Mouse (Mus musculus) megakaryocyte, embryonic 14.5 days (primary cell): ENCODE measurements around the gene Bri3bp. TPM values are rescaled to one million over a fixed set of nuclear protein-coding genes. Genes with fewer than 3 reads are reported as not detected.
"Not testable (repeated sequence)": the region's sequence is repeated elsewhere in the genome, so short reads cannot be mapped to it uniquely, and the experiment has no call there.

Source experiments
- H3K27me3 ChIP-seq: replicated peaks from 2 replicates; pipeline ENCODE3; 2012; ENCODE audit warnings: inconsistent platforms
- H3K36me3 ChIP-seq: replicated peaks from 2 replicates; pipeline ENCODE3; 2012; ENCODE audit warnings: low read length, inconsistent platforms, mixed read lengths
- H3K4me1 ChIP-seq: 2 replicates; pipeline ENCODE4 v1.6.1; 2012; ENCODE audit warnings: inconsistent platforms
- H3K4me3 ChIP-seq: replicated peaks from 2 replicates; pipeline ENCODE3; 2012; ENCODE audit warnings: moderate library complexity, mild to moderate bottlenecking, inconsistent platforms
- H3K9me3 ChIP-seq: 2 replicates; pipeline ENCODE4 v1.6.1; 2012; ENCODE audit warnings: inconsistent platforms
- FLI1 ChIP-seq: IDR thresholded peaks from 2 replicates; pipeline ENCODE4 v1.6.1; 2012; ENCODE audit warnings: low read length, inconsistent platforms, mixed read lengths
- GATA1 ChIP-seq: IDR thresholded peaks from 3 replicates; pipeline ENCODE4 v1.6.1; 2012; ENCODE audit warnings: mixed read lengths, low read length, inconsistent platforms, borderline replicate concordance
- polyA plus RNA-seq: library from polyadenylated mRNA; stranded (reverse); fragments of >175 nt; gene quantifications from 2 replicates; pipeline ENCODE4 v1.2.3, GENCODE M21; 2012; ENCODE audit warnings: low replicate concordance; ENCODE audit not compliant: insufficient read depth

Bri3bp gene
- polyA plus RNA-seq: 36.3 and 36.5 TPM in 2 replicates

DNA sequence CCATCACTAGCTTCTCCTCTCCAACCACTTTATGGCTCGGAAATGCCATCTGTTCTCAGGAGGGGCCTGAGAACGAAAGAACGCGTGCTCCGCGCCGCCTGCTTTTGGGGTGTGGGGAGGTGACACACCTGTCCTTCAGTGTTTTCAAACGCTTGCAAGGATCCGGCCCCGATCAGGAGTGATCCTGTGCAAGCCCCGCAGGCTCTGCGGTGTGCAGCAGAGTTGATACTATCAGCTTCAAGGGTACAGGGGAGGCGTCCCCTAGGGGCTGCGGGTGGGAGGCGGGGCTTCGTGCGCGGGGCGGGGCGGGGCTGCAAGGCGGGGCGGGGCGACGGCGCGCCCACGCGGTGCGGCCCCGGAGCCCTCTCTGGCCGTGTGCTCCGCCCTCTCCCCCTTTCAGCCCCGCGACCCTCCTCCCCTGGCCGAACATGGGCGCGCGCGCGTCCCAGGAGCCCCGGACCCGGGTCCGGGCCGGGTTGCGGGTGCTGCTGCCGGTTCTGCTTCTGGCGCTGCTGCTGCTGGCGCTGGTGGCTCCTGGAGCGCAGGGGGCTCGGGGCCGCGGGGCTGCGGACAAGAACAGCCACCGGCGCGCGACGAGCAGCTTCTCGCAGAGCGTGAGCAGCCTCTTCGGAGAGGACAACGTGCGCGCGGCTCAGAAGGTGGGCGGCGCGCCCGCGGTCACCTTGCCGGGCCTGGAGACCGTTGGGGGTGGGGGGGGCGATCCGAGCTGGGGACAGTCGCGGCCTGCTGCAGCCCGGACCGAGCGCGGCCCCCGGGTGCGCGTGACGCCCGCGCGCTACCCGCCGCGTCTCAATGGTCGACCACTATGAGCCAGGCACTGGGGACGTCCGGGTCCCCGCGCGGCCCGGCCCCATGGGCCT lies at the start of gene Bri3bp:
Gene Bri3bp, plus strand, starts transcription at position 335 of the 881 bp plus-strand sequence.
- Histone ChIP-seq H3K9me3 (no peaks in the 10 kb centered on the region), H3K36me3 (peaks cover 14% of the 10 kb centered on the region), H3K27me3 (no peaks in the 10 kb centered on the region), H3K4me1 (peaks cover 56% of the 10 kb centered on the region), H3K4me3 (peak within 1 kb of the TSS; percentile 95)
- TF ChIP-seq GATA1: no peak
- no peak for TF ChIP-seq FLI1

DNA sequence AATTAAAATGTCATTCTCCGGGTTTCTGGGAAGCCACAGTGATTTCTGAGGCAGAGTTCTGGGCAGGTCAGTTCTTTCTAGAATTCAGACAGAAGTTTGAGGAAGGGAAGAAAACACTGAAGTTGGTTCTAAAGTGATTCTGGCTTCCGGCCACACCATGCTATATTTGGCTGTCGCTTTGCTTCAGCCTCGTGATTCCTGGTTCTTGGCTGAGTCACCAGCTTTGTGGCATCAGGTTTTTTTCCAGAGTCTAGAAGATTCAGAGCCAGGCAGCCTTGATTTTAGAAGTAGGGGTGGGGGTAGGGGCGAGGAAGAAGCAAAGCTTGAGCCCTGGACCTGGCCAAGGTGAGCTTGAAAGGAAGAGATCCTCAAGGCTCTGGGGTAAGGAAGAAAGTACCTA lies 49.8 kb upstream of the Bri3bp start:
- Histone ChIP-seq H3K4me3 (peak overlapping the region; percentile 79), H3K27me3 (peaks cover 2% of the 10 kb centered on the region), H3K4me1 (peaks cover 48% of the 10 kb centered on the region), H3K9me3 (no peaks in the 10 kb centered on the region), H3K36me3 (peaks cover 11% of the 10 kb centered on the region)
- no peak for TF ChIP-seq GATA1
- TF ChIP-seq FLI1: no peak

DNA sequence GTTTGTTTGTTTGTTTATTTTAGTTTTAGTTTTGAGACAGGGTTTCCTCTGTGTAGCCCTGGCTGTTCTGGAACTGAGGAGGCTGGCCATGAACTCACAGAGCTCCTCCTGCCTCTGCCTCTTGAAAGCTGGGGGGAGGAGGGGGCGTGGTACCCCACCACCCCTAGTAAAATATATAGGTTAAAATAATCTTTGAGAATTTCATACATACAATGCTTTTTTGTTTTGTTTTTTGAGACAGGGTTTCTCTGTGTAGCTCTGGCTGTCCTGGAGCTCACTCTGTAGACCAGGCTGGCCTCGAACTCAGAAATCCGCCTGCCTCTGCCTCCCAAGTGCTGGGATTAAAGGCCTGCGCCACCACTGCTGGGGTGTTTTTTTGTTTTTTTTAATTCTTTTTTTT lies 49.2 kb upstream of the Bri3bp start:
- Histone ChIP-seq H3K36me3 (peaks cover 11% of the 10 kb centered on the region), H3K4me1 (peaks cover 48% of the 10 kb centered on the region), H3K4me3 (peak overlapping the region; percentile 81)
- H3K27me3 ChIP-seq, H3K9me3 ChIP-seq: not testable (repeated sequence)

DNA sequence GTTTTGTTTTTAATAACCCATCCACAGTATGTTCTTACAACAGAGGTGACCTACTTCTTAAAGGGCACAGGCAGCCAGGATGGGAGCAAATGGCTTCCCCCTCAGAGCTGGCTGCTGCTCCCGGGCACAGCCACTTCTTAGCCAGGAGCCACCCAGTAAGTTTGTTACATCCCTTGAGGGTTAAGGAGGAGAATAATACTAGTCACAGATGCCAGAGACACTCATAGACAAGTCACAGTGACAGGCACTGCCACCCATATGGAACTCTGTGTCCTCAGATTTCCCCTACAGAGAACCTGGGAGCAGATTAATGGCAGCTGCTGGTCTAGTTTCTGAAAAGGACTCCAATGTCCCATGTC lies 48.8 kb upstream of the Bri3bp start:
- H3K9me3 ChIP-seq: 0 out of 2 replicates have a peak, but pooled peaks cover 4% of the 10 kb centered on the region
- peaks cover 48% of the 10 kb centered on the region for H3K4me1 ChIP-seq
- TF ChIP-seq FLI1 (no peak), GATA1 (no peak)
- H3K4me3 ChIP-seq: peak overlapping the region; percentile 92
- peaks cover 11% of the 10 kb centered on the region for H3K36me3 ChIP-seq
- peaks cover 6% of the 10 kb centered on the region for H3K27me3 ChIP-seq

DNA sequence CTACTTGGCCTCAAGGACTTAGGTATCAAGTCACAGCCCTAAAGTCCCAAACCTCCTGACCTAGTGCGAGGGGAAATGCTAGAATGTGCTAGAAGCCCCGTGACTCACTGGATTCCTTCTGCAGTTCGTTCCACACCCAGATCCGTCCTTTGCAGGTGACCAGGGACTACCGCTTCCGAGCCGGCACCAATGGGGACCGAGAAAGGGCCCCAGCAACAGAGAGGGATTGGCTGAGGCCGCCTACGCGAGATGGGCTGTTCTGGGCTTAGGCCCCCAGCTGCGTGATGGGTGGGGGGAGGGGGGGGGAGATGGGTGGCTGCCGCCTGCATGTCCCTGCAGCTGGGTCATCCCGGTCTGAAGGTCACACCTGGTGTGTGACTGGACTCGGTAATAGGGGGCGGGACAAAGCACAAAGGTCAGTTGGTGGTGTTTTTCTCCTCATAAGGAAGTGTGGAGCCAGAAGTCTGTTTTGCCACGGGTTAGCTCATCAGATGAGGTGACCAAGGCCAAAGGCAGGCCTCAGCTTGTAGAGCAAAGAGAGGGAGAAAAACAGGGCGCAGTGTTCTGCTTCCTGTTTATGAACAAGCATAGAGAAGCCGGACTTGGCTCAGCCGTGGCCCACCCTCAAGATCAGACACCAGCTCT lies 48.3 kb upstream of the Bri3bp start:
- no peak for TF ChIP-seq GATA1
- TF ChIP-seq FLI1: no peak
- Histone ChIP-seq H3K4me3 (peak overlapping the region; percentile 92), H3K36me3 (peaks cover 9% of the 10 kb centered on the region), H3K4me1 (peaks cover 48% of the 10 kb centered on the region), H3K9me3 (0 out of 2 replicates have a peak, but pooled peaks cover 4% of the 10 kb centered on the region), H3K27me3 (peaks cover 6% of the 10 kb centered on the region)

DNA sequence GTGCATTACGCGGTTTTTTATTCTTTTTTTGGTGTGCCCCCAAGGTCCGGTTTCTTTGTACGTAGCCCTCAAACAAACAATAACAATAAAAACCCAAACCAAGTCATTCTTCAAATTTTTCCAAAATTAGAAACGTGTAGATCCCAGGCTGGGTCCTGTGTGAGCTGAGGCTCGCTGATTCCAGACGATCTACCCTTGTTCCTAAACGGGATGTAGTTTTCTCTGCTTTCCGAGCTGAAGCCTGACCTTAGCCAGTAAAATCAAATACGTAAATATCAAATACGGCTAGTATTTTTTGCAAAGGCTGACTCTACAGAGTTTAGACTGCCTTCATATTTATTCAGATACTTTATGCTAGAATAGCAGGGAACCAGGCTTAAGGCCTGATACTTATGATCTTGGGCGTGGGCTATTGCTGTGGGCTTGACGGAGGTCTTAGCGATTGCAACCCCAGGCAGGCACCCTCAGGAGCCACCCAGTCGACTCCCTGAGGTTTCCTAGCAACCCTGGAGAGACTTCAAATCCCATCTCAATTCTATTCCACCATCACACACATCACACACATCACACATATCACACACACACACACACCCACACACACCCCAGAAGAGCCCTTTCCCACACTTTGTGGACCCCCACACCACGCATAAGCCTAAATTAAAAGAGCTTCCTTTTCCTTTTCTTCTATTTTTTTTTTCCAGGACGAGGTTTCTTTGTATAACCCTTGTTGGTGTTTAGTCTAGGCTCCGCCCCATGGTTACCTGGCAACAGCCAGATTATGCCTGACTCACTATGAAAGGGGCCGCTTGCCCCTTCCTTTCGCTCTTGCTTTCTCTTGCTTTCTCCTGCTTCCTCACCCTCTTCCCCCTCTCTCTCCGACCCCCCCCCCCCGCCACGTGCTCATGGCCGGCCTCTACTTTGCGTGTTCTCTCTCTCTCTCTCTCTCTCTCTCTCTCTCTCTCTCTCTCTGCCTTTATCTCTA lies 47.5 kb upstream of the Bri3bp start:
- Histone ChIP-seq H3K36me3 (peaks cover 1% of the 10 kb centered on the region), H3K9me3 (0 out of 2 replicates have a peak, but pooled peaks cover 4% of the 10 kb centered on the region), H3K4me3 (peak overlapping the region; percentile 92), H3K27me3 (peaks cover 9% of the 10 kb centered on the region), H3K4me1 (peaks cover 44% of the 10 kb centered on the region)
- TF ChIP-seq FLI1 (no peak), GATA1 (no peak)

DNA sequence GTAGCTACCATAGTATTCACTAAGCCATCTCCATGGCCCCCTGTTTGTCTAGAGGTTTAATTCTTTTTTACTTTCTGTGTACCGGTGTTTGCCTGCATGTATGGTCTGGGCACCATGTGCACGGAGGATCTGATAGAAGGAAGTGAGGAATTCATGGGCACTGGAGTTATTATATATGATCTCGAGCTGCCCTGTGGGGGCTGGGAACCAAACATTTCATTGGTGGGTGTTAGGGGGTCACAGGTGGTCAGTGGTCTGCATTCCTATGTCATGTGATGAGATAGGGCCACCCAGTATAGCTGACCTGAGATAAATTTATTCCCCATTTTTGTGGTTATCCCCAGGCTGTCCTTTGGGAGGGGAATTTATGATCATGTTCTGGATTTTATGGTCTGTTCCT lies 46.4 kb upstream of the Bri3bp start:
- Histone ChIP-seq H3K9me3 (0 out of 2 replicates have a peak, but pooled peaks cover 4% of the 10 kb centered on the region), H3K4me1 (peaks cover 44% of the 10 kb centered on the region), H3K36me3 (no peaks in the 10 kb centered on the region), H3K27me3 (peaks cover 9% of the 10 kb centered on the region), H3K4me3 (peak overlapping the region; percentile 92)
- TF ChIP-seq FLI1: no peak
- TF ChIP-seq GATA1: no peak

DNA sequence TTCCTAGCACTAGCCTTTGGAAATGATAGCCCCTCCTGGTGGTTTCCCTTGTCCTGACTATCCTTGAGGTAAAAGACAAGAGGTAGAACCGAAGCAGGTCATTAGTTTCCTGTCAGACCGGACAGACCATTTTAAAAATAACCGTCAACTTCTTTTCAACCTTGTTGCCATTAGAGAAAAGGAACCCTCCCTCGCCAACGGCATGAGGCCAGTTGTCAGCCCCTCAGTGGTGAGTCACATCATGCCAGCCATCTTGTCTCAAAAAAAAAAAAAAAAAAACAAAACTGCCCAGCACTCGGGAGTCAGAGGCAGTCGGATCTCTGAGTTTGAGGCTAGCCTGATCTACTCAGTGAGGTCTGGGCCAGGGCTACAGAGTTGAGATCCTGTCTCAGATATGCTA lies 40.5 kb upstream of the Bri3bp start:
- Histone ChIP-seq H3K4me3 (no peak overlapping the region), H3K4me1 (peaks cover 22% of the 10 kb centered on the region), H3K9me3 (0 out of 2 replicates have a peak, but pooled peaks cover 4% of the 10 kb centered on the region), H3K27me3 (peaks cover 20% of the 10 kb centered on the region), H3K36me3 (no peaks in the 10 kb centered on the region)
- TF ChIP-seq FLI1: no peak
- no peak for TF ChIP-seq GATA1

DNA sequence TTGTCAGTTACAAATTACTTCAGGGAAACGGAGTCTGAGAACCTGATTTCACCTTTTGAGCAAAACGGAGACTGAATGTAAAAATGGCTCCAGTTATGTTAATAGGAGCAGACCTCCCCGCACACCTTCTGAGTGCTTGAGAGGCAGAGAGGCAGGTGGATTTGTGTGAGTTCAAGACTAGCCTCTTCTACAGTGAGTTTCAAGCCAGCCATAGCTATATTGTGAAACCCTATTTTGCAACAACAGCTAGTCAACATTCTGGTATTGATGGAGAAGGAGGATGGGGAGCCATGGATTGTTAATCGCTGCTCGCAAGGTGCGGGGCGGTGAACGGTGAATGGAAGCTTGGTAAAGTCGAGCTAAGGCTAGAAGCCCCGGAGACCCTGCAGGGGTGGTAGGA lies 38.9 kb upstream of the Bri3bp start:
- H3K4me3 ChIP-seq: no peak overlapping the region
- peaks cover 13% of the 10 kb centered on the region for H3K27me3 ChIP-seq
- TF ChIP-seq FLI1 (no peak), GATA1 (no peak)
- no peaks in the 10 kb centered on the region for H3K9me3 ChIP-seq
- H3K36me3 ChIP-seq: no peaks in the 10 kb centered on the region
- H3K4me1 ChIP-seq: peaks cover 34% of the 10 kb centered on the region
